Mouse (Mus musculus) heart, embryonic 11.5 days (tissue): Measurements from ENCODE around the gene Tmem159. TPM values are rescaled to one million over a fixed set of nuclear protein-coding genes. Genes with fewer than 3 reads are reported as not detected.

ENCODE experiments used
- ATAC-seq: fragments of 200-750 bp; cut with Nextera tagmentation; replicated peaks from 2 replicates; pipeline ENCODE4 v1.8.0; 2017; ENCODE audit warnings: moderate library complexity; ENCODE audit not compliant: insufficient number of reproducible peaks, low FRiP score, low TSS enrichment
- H3K27ac ChIP-seq: fragments of 300-500 bp; sonication (generic); 2 replicates; pipeline ENCODE4 v1.5.1; 2014; ENCODE audit warnings: mild to moderate bottlenecking, low read depth, low read length
- H3K27me3 ChIP-seq: fragments of 300-500 bp; sonication (generic); 2 replicates; pipeline ENCODE4 v1.6.1; 2014; ENCODE audit warnings: mild to moderate bottlenecking, low read length, mixed read lengths; ENCODE audit not compliant: control insufficient read depth, insufficient read depth
- H3K36me3 ChIP-seq: fragments of 300-500 bp; sonication (generic); 2 replicates; pipeline ENCODE4 v1.6.1; 2014; ENCODE audit warnings: mild to moderate bottlenecking, low read length, moderate library complexity, mixed read lengths; ENCODE audit not compliant: control insufficient read depth, insufficient read depth
- H3K4me1 ChIP-seq: fragments of 300-500 bp; sonication (generic); 2 replicates; pipeline ENCODE4 v1.6.1; 2014; ENCODE audit warnings: low read length; ENCODE audit not compliant: control insufficient read depth, insufficient read depth
- H3K4me2 ChIP-seq: fragments of 300-500 bp; sonication (generic); 2 replicates; pipeline ENCODE4 v1.6.1; 2014; ENCODE audit warnings: mild to moderate bottlenecking, moderate library complexity
- H3K4me3 ChIP-seq: fragments of 300-500 bp; sonication (generic); 2 replicates; pipeline ENCODE4 v1.5.1; 2014; ENCODE audit warnings: low read depth, low read length
- H3K9ac ChIP-seq: fragments of 300-500 bp; sonication (generic); 2 replicates; pipeline ENCODE4 v1.6.1; 2014; ENCODE audit warnings: mild to moderate bottlenecking, low read depth, low read length, moderate library complexity
- H3K9me3 ChIP-seq: fragments of 300-500 bp; sonication (generic); replicated peaks from 2 replicates; pipeline ENCODE4 v1.6.1; 2016; ENCODE audit warnings: low read length; ENCODE audit not compliant: control insufficient read depth
- WGBS: fragments of 180-500 bp; shearing (Covaris S2); extraction: QIAGEN DNeasy Blood & Tissue Kit; methylation state at CpG from one replicate; pipeline ENCODE4 v1.1.7; 2014; ENCODE audit not compliant: insufficient replicate concordance; 5-methylcytosine and 5-hydroxymethylcytosine counted together
- polyA plus RNA-seq: library from polyadenylated mRNA; unstranded; fragments of >200 nt; fragmentation: Nextera tagmentation; extraction: Ambion mirVana; gene quantifications from 2 replicates; pipeline ENCODE4 v1.2.1, GENCODE M21; 2014

Gene Tmem159
- polyA plus RNA-seq, 1 experiment from 2014 or later, result 17.2 TPM

GRCm38 (mm10) chr7:120095180-120095579 is 7.0 kb upstream of the Tmem159 start, which contains the start of gene Dnah3:
TSS of gene Dnah3 (minus strand) at chr7:120095280.
- WGBS, result 77% methylated on average over 6 of the region's 6 CpGs
- H3K4me3 ChIP-seq, result no peak within 1 kb of the TSS
- no peak within 1 kb of the TSS for H3K9ac ChIP-seq
- ATAC-seq, result no peak
- H3K9me3 ChIP-seq, result no peaks in the 10 kb centered on the region
- H3K4me2 ChIP-seq, result no peak within 1 kb of the TSS
- H3K36me3 ChIP-seq, result no peaks in the 10 kb centered on the region
- no peaks in the 10 kb centered on the region for H3K4me1 ChIP-seq
- H3K27ac ChIP-seq, result no peak within 1 kb of the TSS
- H3K27me3 ChIP-seq, result no peaks in the 10 kb centered on the region

- Histone ChIP-seq H3K4me3 (no peak overlapping the region), H3K27me3 (no peaks in the 10 kb centered on the region), H3K9me3 (no peaks in the 10 kb centered on the region), H3K4me2 (peak overlapping the region; percentile 19; the same call in 1 of the 2 replicates), H3K27ac (no peak overlapping the region), H3K9ac (no peak overlapping the region), H3K36me3 (no peaks in the 10 kb centered on the region), H3K4me1 (no peaks in the 10 kb centered on the region; the same call in 1 of the 2 replicates)
- WGBS, result 5% methylated on average over 7 of the region's 7 CpGs
- peak; percentile 15; the same call in 1 of the 2 replicates for ATAC-seq
These were observed 4.3 kb upstream of the Tmem159 start for GRCm38 (mm10) chr7:120097845-120098244.

GRCm38 (mm10) chr7:120098403-120098802 is 3.8 kb upstream of the Tmem159 start:
- Histone ChIP-seq H3K4me3 (no peak overlapping the region), H3K27me3 (no peaks in the 10 kb centered on the region), H3K27ac (no peak overlapping the region), H3K9me3 (no peaks in the 10 kb centered on the region), H3K4me2 (no peak overlapping the region), H3K36me3 (no peaks in the 10 kb centered on the region), H3K4me1 (peaks cover 4% of the 10 kb centered on the region), H3K9ac (no peak overlapping the region)
- ATAC-seq, result no peak
- 25% methylated on average over 9 of the region's 9 CpGs for WGBS

- H3K27ac ChIP-seq, result no peak overlapping the region
- H3K9ac ChIP-seq, result peak overlapping the region; percentile 75
- no peak for ATAC-seq
- peaks cover 9% of the 10 kb centered on the region for H3K4me1 ChIP-seq
- H3K27me3 ChIP-seq, result no peaks in the 10 kb centered on the region
- 2% methylated on average over 25 of the region's 25 CpGs for WGBS
- no peaks in the 10 kb centered on the region for H3K9me3 ChIP-seq
- H3K4me2 ChIP-seq, result peak overlapping the region; percentile 97
- H3K4me3 ChIP-seq, result peak overlapping the region; percentile 73
- no peaks in the 10 kb centered on the region; the same call in 1 of the 2 replicates for H3K36me3 ChIP-seq
These were observed 940 bp downstream of the Tmem159 start for GRCm38 (mm10) chr7:120103019-120103567.

- H3K4me1 ChIP-seq, result peaks cover 9% of the 10 kb centered on the region
- no peaks in the 10 kb centered on the region for H3K27me3 ChIP-seq
- H3K9ac ChIP-seq, result no peak overlapping the region
- no peaks in the 10 kb centered on the region for H3K9me3 ChIP-seq
- H3K4me3 ChIP-seq, result no peak overlapping the region
- 63% methylated on average over 3 of the region's 3 CpGs for WGBS
- H3K27ac ChIP-seq, result no peak overlapping the region
- ATAC-seq, result no peak
- no peak overlapping the region for H3K4me2 ChIP-seq
- no peaks in the 10 kb centered on the region; the same call in 1 of the 2 replicates for H3K36me3 ChIP-seq
These were observed 2.8 kb downstream of the Tmem159 start for GRCm38 (mm10) chr7:120104975-120105374.

- no peaks in the 10 kb centered on the region for H3K9me3 ChIP-seq
- no peaks in the 10 kb centered on the region; the same call in 1 of the 2 replicates for H3K36me3 ChIP-seq
- no peak overlapping the region for H3K4me2 ChIP-seq
- ATAC-seq, result no peak
- 50% methylated on average over 2 of the region's 2 CpGs for WGBS
- H3K4me3 ChIP-seq, result no peak overlapping the region
- peaks cover 9% of the 10 kb centered on the region for H3K4me1 ChIP-seq
- H3K27me3 ChIP-seq, result no peaks in the 10 kb centered on the region
- H3K27ac ChIP-seq, result no peak overlapping the region
- H3K9ac ChIP-seq, result no peak overlapping the region
These were observed 4.2 kb downstream of the Tmem159 start for GRCm38 (mm10) chr7:120106356-120106755.

GRCm38 (mm10) chr7:120109676-120110075 is 7.5 kb downstream of the Tmem159 start:
- Histone ChIP-seq H3K9me3 (no peaks in the 10 kb centered on the region), H3K4me3 (no peak overlapping the region), H3K36me3 (no peaks in the 10 kb centered on the region; the same call in 1 of the 2 replicates), H3K9ac (no peak overlapping the region), H3K4me2 (no peak overlapping the region), H3K27me3 (no peaks in the 10 kb centered on the region), H3K27ac (no peak overlapping the region), H3K4me1 (peaks cover 4% of the 10 kb centered on the region; the same call in 1 of the 2 replicates)
- WGBS, result 64% methylated on average over 5 of the region's 5 CpGs
- ATAC-seq, result no peak

GRCm38 (mm10) chr7:120116976-120117375 is 14.8 kb downstream of the Tmem159 start:
- Histone ChIP-seq H3K27ac (no peak overlapping the region), H3K27me3 (no peaks in the 10 kb centered on the region), H3K9ac (no peak overlapping the region), H3K4me2 (no peak overlapping the region), H3K4me1 (no peaks in the 10 kb centered on the region), H3K36me3 (no peaks in the 10 kb centered on the region; the same call in 1 of the 2 replicates), H3K4me3 (no peak overlapping the region), H3K9me3 (no peaks in the 10 kb centered on the region)
- 84% methylated on average over 5 of the region's 5 CpGs for WGBS
- ATAC-seq, result no peak

- Histone ChIP-seq H3K9me3 (no peaks in the 10 kb centered on the region), H3K9ac (no peak overlapping the region), H3K4me1 (no peaks in the 10 kb centered on the region), H3K27me3 (no peaks in the 10 kb centered on the region), H3K4me3 (no peak overlapping the region), H3K36me3 (no peaks in the 10 kb centered on the region; the same call in 1 of the 2 replicates), H3K27ac (no peak overlapping the region), H3K4me2 (no peak overlapping the region)
- no peak for ATAC-seq
- 42% methylated on average over 6 of the region's 6 CpGs for WGBS
These were observed 15.4 kb downstream of the Tmem159 start for GRCm38 (mm10) chr7:120117529-120117928.
